Mouse (Mus musculus): Measurements from ENCODE around the gene Kcnh1. TPM values are rescaled to one million over a fixed set of nuclear protein-coding genes. Genes with fewer than 3 reads are reported as not detected.

Gene Kcnh1
- 0.14 and 0.26 TPM in 2 replicates for polyA plus RNA-seq (2012; rRNA removed)

DNA sequence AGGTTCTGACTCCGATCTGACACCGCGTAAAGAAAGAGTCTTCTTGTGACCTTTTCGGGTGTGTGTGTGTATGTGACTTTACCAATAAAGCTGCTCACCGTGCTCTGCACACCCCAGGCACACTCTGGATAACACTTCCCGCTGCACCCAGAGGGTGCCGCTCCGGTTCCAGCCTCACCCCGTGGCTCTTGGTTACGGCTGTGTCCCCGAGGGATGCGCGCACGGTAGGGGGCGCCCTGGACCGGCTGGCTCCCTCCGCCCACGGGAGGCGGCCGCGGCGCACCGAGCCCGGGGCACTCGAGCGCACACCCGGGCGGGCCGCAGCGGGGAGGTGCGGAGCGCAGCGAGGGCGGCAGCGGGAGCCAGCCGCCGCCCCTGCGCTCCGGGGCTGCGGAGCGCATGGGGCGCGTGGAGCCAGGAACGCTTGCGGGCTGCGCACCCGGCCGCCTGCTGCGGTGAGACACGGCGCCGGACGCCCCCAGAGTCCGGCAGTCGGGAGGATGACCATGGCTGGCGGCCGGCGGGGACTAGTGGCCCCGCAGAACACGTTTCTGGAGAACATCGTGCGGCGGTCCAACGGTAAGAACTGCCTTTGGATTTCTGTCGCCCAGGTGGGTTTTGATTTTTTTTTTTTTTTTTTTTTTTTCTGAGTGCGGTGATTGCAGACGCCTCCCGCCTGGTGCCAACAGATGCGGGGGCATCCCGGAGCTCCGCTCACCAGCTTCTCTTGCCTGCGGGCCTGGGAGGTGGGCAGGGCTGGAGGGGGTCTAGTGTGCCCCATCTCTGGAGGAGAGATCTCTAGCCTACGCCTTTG lies at the start of gene Kcnh1:
Gene Kcnh1 (plus strand): TSS at position 267 of the 814 bp plus-strand sequence.
- Histone ChIP-seq H3K36me3 (ENCODE audit: control insufficient read depth, insufficient read depth, low read length) (no peaks in the 10 kb centered on the region), H3K27ac (ENCODE audit: control insufficient read depth, insufficient read depth, low read depth, low read length) (no peak within 1 kb of the TSS), H3K27me3 (ENCODE audit: control insufficient read depth, insufficient read depth, low read length) (peaks cover 2% of the 10 kb centered on the region; the same call in 1 of the 2 replicates), H3K4me1 (ENCODE audit: control insufficient read depth, insufficient read depth, low read length) (peaks cover 7% of the 10 kb centered on the region), H3K4me3 (ENCODE audit: control insufficient read depth, low read depth, low read length) (peak within 1 kb of the TSS; percentile 54)
- TF ChIP-seq CTCF (IDR thresholded peaks at IDR 0.05; ENCODE audit: control insufficient read depth, insufficient read depth, insufficient replicate concordance, low read depth, low read length) (peak; percentile 66; the same call in 1 of the 2 replicates), POLR2A (IDR thresholded peaks at IDR 0.05; ENCODE audit: control insufficient read depth, low read depth, low read length) (no peak)

DNA sequence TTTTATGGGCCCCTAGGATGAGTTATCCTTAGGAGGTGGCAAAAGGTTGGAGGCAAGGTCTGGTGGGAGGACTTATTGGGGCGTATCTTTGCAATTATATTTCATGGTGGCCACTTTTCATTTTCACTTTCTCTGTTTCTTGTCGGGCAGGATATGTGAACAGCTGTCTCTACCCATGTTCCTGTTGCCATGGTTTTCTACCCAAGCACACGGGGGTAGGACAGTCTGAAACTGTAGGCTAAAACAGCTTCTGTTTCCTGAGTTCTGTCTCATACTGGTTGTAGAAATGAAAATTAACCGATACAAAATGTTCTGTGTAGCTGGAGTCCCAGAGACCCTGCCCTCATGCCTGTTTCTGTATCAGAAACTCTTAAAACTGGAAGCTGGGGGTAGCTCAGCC lies 39.4 kb upstream of the Kcnh1 start:
- H3K4me3 ChIP-seq (ENCODE audit: control insufficient read depth, low read depth, low read length): no peak overlapping the region
- H3K4me1 ChIP-seq (ENCODE audit: control insufficient read depth, insufficient read depth, low read length): no peaks in the 10 kb centered on the region
- no peaks in the 10 kb centered on the region for H3K36me3 ChIP-seq (ENCODE audit: control insufficient read depth, insufficient read depth, low read length)
- H3K27ac ChIP-seq (ENCODE audit: control insufficient read depth, insufficient read depth, low read depth, low read length): no peak overlapping the region
- H3K27me3 ChIP-seq (ENCODE audit: control insufficient read depth, insufficient read depth, low read length): no peaks in the 10 kb centered on the region
- TF ChIP-seq CTCF (IDR thresholded peaks at IDR 0.05; ENCODE audit: control insufficient read depth, insufficient read depth, insufficient replicate concordance, low read depth, low read length) (no peak), POLR2A (IDR thresholded peaks at IDR 0.05; ENCODE audit: control insufficient read depth, low read depth, low read length) (no peak)

DNA sequence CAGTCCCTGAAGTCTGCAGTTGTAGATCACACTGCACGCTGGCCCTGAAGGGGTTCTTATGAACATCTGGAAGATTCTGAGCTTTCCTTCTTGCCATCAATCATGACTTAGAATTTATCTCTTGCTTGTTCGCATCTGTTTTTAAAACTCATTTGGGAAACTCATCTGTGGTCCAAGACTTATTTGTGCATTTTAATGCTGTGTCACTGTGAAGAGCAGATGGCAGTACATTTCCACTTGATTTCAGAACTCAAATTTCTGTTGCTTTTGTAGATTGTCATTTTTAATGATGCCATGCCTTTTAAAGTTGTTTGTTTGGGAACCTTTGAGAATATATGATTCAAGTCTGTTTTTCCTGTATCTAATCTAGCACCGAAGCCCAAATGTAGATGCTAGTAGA lies 19.1 kb upstream of the Kcnh1 start:
- H3K36me3 ChIP-seq (ENCODE audit: control insufficient read depth, insufficient read depth, low read length): no peaks in the 10 kb centered on the region
- H3K27ac ChIP-seq (ENCODE audit: control insufficient read depth, insufficient read depth, low read depth, low read length): no peak overlapping the region
- TF ChIP-seq POLR2A (IDR thresholded peaks at IDR 0.05; ENCODE audit: control insufficient read depth, low read depth, low read length): no peak
- TF ChIP-seq CTCF (IDR thresholded peaks at IDR 0.05; ENCODE audit: control insufficient read depth, insufficient read depth, insufficient replicate concordance, low read depth, low read length): no peak
- H3K4me3 ChIP-seq (ENCODE audit: control insufficient read depth, low read depth, low read length): no peak overlapping the region
- no peaks in the 10 kb centered on the region for H3K27me3 ChIP-seq (ENCODE audit: control insufficient read depth, insufficient read depth, low read length)
- no peaks in the 10 kb centered on the region for H3K4me1 ChIP-seq (ENCODE audit: control insufficient read depth, insufficient read depth, low read length)

DNA sequence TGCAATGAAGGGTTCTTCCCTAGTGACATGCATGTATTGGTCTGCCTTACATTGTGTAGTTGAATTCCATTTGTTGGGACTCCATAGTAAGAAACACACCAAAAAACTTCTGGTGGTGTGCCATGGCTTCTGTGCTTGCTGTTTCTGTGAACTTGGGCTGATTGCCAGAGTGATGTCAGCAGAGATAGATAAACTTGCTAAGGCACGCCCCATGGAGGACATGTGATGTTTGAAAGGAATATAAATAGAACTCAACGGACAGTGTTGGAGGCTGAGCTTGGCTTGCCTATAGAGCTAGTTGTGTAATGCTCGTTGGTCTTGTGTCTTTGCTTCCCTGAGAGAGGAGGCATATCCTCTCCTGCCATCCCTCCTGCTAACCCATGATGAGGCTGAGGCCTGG lies 10.7 kb upstream of the Kcnh1 start:
- Histone ChIP-seq H3K4me3 (ENCODE audit: control insufficient read depth, low read depth, low read length) (no peak overlapping the region), H3K4me1 (ENCODE audit: control insufficient read depth, insufficient read depth, low read length) (no peaks in the 10 kb centered on the region), H3K36me3 (ENCODE audit: control insufficient read depth, insufficient read depth, low read length) (no peaks in the 10 kb centered on the region), H3K27me3 (ENCODE audit: control insufficient read depth, insufficient read depth, low read length) (no peaks in the 10 kb centered on the region), H3K27ac (ENCODE audit: control insufficient read depth, insufficient read depth, low read depth, low read length) (no peak overlapping the region)
- no peak for TF ChIP-seq POLR2A (IDR thresholded peaks at IDR 0.05; ENCODE audit: control insufficient read depth, low read depth, low read length)

DNA sequence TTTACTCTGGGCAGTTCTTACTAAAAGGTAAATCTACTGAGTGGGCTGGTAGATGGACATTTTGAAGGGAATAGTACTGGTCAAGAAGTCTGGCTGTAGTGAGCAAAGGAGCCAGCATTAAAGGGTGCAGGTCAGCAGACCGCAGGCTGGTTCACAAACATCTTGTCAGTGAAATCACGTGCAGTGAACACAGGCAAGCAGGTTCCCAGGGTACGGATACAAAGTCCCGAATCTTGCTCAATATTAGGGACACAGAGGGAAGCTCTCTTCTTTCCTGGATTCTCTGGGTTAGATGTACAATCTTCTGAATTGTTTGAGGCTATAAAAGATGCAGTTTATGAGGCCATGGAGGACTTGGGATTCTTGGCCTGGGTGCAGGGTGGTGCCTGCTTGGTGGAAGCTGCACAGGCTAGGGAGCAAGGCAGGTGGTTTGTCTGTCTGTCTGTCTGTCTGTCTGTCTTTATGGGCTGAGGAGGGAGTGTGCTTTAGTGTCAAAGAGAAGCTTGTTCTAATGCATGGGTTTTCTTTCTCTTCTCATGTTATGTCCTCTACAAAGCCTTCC lies 8.8 kb upstream of the Kcnh1 start:
- Histone ChIP-seq H3K4me1 (ENCODE audit: control insufficient read depth, insufficient read depth, low read length) (no peaks in the 10 kb centered on the region), H3K27me3 (ENCODE audit: control insufficient read depth, insufficient read depth, low read length) (no peaks in the 10 kb centered on the region), H3K36me3 (ENCODE audit: control insufficient read depth, insufficient read depth, low read length) (no peaks in the 10 kb centered on the region), H3K4me3 (ENCODE audit: control insufficient read depth, low read depth, low read length) (no peak overlapping the region), H3K27ac (ENCODE audit: control insufficient read depth, insufficient read depth, low read depth, low read length) (no peak overlapping the region)
- TF ChIP-seq CTCF (IDR thresholded peaks at IDR 0.05; ENCODE audit: control insufficient read depth, insufficient read depth, insufficient replicate concordance, low read depth, low read length) (no peak), POLR2A (IDR thresholded peaks at IDR 0.05; ENCODE audit: control insufficient read depth, low read depth, low read length) (no peak)

DNA sequence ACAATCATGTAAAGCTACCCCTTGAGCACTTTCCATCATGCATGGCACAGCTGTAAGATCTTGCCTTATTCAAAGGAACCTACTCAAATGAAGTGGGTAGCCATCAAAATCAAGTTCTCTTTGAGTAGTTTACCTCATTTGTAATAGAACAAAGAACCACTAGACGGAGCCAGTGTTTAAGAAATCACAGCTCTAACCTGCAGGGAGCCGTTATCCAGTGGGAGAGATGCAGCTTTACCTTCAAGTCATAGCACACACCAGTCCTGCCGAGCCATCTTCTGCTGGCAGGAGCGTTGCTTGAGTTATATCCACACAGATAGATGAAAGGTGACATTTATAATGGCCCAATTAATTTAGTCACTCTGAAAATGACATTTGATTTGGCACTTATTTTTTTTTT lies 1.5 kb upstream of the Kcnh1 start:
- Histone ChIP-seq H3K27me3 (ENCODE audit: control insufficient read depth, insufficient read depth, low read length) (peaks cover 2% of the 10 kb centered on the region; the same call in 1 of the 2 replicates), H3K4me1 (ENCODE audit: control insufficient read depth, insufficient read depth, low read length) (peaks cover 7% of the 10 kb centered on the region), H3K27ac (ENCODE audit: control insufficient read depth, insufficient read depth, low read depth, low read length) (no peak overlapping the region), H3K4me3 (ENCODE audit: control insufficient read depth, low read depth, low read length) (no peak overlapping the region), H3K36me3 (ENCODE audit: control insufficient read depth, insufficient read depth, low read length) (no peaks in the 10 kb centered on the region)
- TF ChIP-seq CTCF (IDR thresholded peaks at IDR 0.05; ENCODE audit: control insufficient read depth, insufficient read depth, insufficient replicate concordance, low read depth, low read length): no peak
- no peak for TF ChIP-seq POLR2A (IDR thresholded peaks at IDR 0.05; ENCODE audit: control insufficient read depth, low read depth, low read length)

DNA sequence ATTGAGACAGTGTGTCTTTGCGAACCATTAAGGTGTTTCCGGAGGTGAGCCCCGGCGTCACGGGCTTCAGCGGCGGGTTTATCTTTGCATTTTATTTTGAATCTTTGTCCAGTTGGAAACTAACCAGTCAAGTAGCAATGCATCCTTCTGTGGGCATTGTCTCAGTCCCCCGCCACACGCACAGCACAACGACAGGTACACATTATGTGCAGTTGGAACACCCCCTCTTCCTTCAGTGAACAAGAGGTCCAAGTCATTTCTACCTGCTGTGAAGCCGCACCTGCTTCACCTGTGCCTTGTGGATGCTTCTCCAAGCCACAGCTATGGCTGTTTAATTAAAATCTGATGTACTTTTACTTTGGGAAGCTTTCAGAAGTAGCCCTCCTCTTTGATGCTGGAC lies 803 bp upstream of the Kcnh1 start:
- Histone ChIP-seq H3K4me1 (ENCODE audit: control insufficient read depth, insufficient read depth, low read length) (peaks cover 7% of the 10 kb centered on the region), H3K27me3 (ENCODE audit: control insufficient read depth, insufficient read depth, low read length) (peaks cover 2% of the 10 kb centered on the region; the same call in 1 of the 2 replicates), H3K27ac (ENCODE audit: control insufficient read depth, insufficient read depth, low read depth, low read length) (no peak overlapping the region), H3K4me3 (ENCODE audit: control insufficient read depth, low read depth, low read length) (no peak overlapping the region), H3K36me3 (ENCODE audit: control insufficient read depth, insufficient read depth, low read length) (no peaks in the 10 kb centered on the region)
- TF ChIP-seq CTCF (IDR thresholded peaks at IDR 0.05; ENCODE audit: control insufficient read depth, insufficient read depth, insufficient replicate concordance, low read depth, low read length) (no peak), POLR2A (IDR thresholded peaks at IDR 0.05; ENCODE audit: control insufficient read depth, low read depth, low read length) (no peak)

All from testis, adult 2 months (tissue).